In the genomic region with DNA sequence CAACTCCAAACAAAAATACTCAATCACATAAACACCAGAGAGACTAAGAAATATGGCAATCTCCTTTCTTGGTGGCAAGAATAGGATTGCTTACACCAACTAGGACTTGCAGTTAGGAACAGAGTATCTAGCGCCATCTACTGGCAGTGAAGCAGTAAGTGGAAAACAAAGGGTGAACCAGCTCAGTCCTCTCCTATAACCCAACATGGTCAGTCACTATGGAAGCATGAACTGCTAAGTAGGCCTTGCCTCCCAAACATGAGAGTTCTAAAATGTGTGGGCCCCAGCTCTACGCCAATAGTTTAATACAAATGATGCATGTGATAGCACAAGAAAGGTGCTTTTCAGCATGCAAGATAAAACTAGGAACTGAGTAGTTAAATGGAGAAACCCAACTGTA, we compare ENCODE assay signal across 7 mouse cellular contexts. TPM values are rescaled to one million over a fixed set of nuclear protein-coding genes. Genes with fewer than 3 reads are reported as not detected.
DNase-seq lines count a peak whose midpoint lies in the region; ATAC-seq and TF ChIP-seq lines count a peak whose summit lies in the region.

No protein-coding gene starts in this region.

- peak; percentile 32 for ATAC-seq in erythroblast, adult 5-6 weeks (replicated peaks; ENCODE audit: low FRiP score, poor library complexity, severe bottlenecking)
- no peak for ATAC-seq in neural tube, embryonic 15.5 days (ENCODE audit: low FRiP score)

- H3K4me2 ChIP-seq in neural tube, embryonic 15.5 days: no peak overlapping the region

- no peak overlapping the region for H3K9ac ChIP-seq in neural tube, embryonic 15.5 days (replicated peaks)

- H3K9me3 ChIP-seq in neural tube, embryonic 15.5 days (replicated peaks): no peaks in the 10 kb centered on the region

- H3K4me3 ChIP-seq in neural tube, embryonic 15.5 days (replicated peaks): no peak overlapping the region

- peak; percentile 27 for DNase-seq in 3134 (ENCODE audit: extremely low read depth, insufficient read length, low spot score)
- DNase-seq in B cell, adult 2 months: peak; percentile 65 to 72
- DNase-seq in brain, embryonic 14.5 days (ENCODE audit: low read depth): peak; percentile 94
- peak; percentile 84 for DNase-seq in kidney, adult 9 months
- DNase-seq in lung, adult 18-20 months: peak; percentile 45 to 72

- H3K27me3 ChIP-seq in neural tube, embryonic 15.5 days (replicated peaks): no peaks in the 10 kb centered on the region

- TF ChIP-seq POLR2A in brain, embryonic 14.5 days (IDR thresholded peaks at IDR 0.05; ENCODE audit: borderline replicate concordance, extremely low read depth, insufficient read depth, insufficient read length, poor library complexity, severe bottlenecking): no peak

- peak; percentile 83 for TF ChIP-seq CTCF in brain, embryonic 14.5 days (IDR thresholded peaks at IDR 0.05; ENCODE audit: borderline replicate concordance, extremely low read depth, insufficient read depth, insufficient read length)

- H3K36me3 ChIP-seq in neural tube, embryonic 15.5 days: peaks cover 45% of the 10 kb centered on the region

- peak overlapping the region; percentile 66 for H3K27ac ChIP-seq in neural tube, embryonic 15.5 days (replicated peaks)

- WGBS in neural tube, embryonic 15.5 days: 12% methylated on average over 2 of the region's 2 CpGs

- H3K4me1 ChIP-seq in neural tube, embryonic 15.5 days: peaks cover 29% of the 10 kb centered on the region

RNA-seq across cellular contexts. Expression of gene Mxd1, which starts 1.9 kb away (rescaled TPM):
- 19.3 and 24.0 TPM in 2 replicates for polyA plus RNA-seq in brain, embryonic 14.5 days (2012; rRNA removed)
- 323 and 336 TPM in 2 replicates for total RNA-seq in erythroblast, adult 5-6 weeks (2015; ENCODE audit: low replicate concordance)
- 573 and 620 TPM in 2 replicates for total RNA-seq in erythroblast, adult 5-6 weeks (2017; ENCODE audit: low replicate concordance)
- polyA plus RNA-seq in neural tube, embryonic 15.5 days (2015; fragmentation: Nextera tagmentation; extraction: Ambion mirVana): 15.2 and 15.3 TPM in 2 replicates

RNA-seq across cellular contexts. Expression of gene Snrnp27, which starts 13.4 kb away (rescaled TPM):
- polyA plus RNA-seq in brain, embryonic 14.5 days (2012; rRNA removed): 46.9 and 52.6 TPM in 2 replicates
- 22.4 and 32.1 TPM in 2 replicates for total RNA-seq in erythroblast, adult 5-6 weeks (2015; ENCODE audit: low replicate concordance)
- total RNA-seq in erythroblast, adult 5-6 weeks (2017; ENCODE audit: low replicate concordance): 65.8 and 91.9 TPM in 2 replicates
- polyA plus RNA-seq in neural tube, embryonic 15.5 days (2015; fragmentation: Nextera tagmentation; extraction: Ambion mirVana): 94.2 and 96.0 TPM in 2 replicates

RNA-seq across cellular contexts. Expression of gene Asprv1, which starts 42.9 kb away (rescaled TPM):
- polyA plus RNA-seq in brain, embryonic 14.5 days (2012; rRNA removed): 2.0 and 3.3 TPM in 2 replicates
- total RNA-seq in erythroblast, adult 5-6 weeks (2015; ENCODE audit: low replicate concordance): 6.1 and 10.2 TPM in 2 replicates
- 0.28 and 1.4 TPM in 2 replicates for total RNA-seq in erythroblast, adult 5-6 weeks (2017; ENCODE audit: low replicate concordance)
- polyA plus RNA-seq in neural tube, embryonic 15.5 days (2015; fragmentation: Nextera tagmentation; extraction: Ambion mirVana): 1.5 and 1.8 TPM in 2 replicates

Comparison
In these comparisons a context has a peak if more than half of its experiments do, and no peak if none do; other contexts are left out.
1. DNase-seq: peak in every context shown above with its lines; median percentile 94 in brain, embryonic 14.5 days; 84 in kidney, adult 9 months; 68 in B cell, adult 2 months; 58 in lung, adult 18-20 months; 27 in 3134.